Mouse (Mus musculus) limb, embryonic 12.5 days (tissue): ENCODE results near the gene Gm43720. TPM values are rescaled to one million over a fixed set of nuclear protein-coding genes. Genes with fewer than 3 reads are reported as not detected.

Experiments
- ATAC-seq: fragments of 200-750 bp; cut with Nextera tagmentation; 2 replicates; pipeline ENCODE4 v1.8.0; 2017; ENCODE audit warnings: low read depth, moderate TSS enrichment; ENCODE audit not compliant: insufficient number of reproducible peaks, insufficient read depth, low FRiP score, low TSS enrichment
- H3K27ac ChIP-seq: fragments of 300-500 bp; sonication (generic); 2 replicates; pipeline ENCODE4 v1.5.1; 2016; ENCODE audit warnings: mild to moderate bottlenecking, moderate library complexity
- H3K27me3 ChIP-seq: fragments of 300-500 bp; sonication (generic); 2 replicates; pipeline ENCODE4 v1.6.1; 2016; ENCODE audit warnings: mild to moderate bottlenecking, moderate library complexity
- H3K36me3 ChIP-seq: fragments of 300-500 bp; sonication (generic); 2 replicates; pipeline ENCODE4 v1.6.1; 2016; ENCODE audit warnings: mild to moderate bottlenecking, moderate library complexity
- H3K4me1 ChIP-seq: fragments of 300-500 bp; sonication (generic); replicated peaks from 2 replicates; pipeline ENCODE4 v1.6.1; 2016
- H3K4me2 ChIP-seq: fragments of 300-500 bp; sonication (generic); 2 replicates; pipeline ENCODE4 v1.6.1; 2016; ENCODE audit warnings: mild to moderate bottlenecking, moderate library complexity
- H3K4me3 ChIP-seq: fragments of 300-500 bp; sonication (generic); replicated peaks from 2 replicates; pipeline ENCODE4 v1.5.1; 2016; ENCODE audit warnings: mild to moderate bottlenecking
- H3K9ac ChIP-seq: fragments of 300-500 bp; sonication (generic); replicated peaks from 2 replicates; pipeline ENCODE4 v1.6.1; 2016; ENCODE audit warnings: mild to moderate bottlenecking, moderate library complexity
- H3K9me3 ChIP-seq: fragments of 300-500 bp; sonication (generic); 2 replicates; pipeline ENCODE4 v1.6.1; 2016; ENCODE audit warnings: mild to moderate bottlenecking, moderate library complexity
- WGBS: fragments of 180-500 bp; shearing (Covaris S2); methylation state at CpG from one replicate; pipeline ENCODE4 v1.1.7; 2016; 5-methylcytosine and 5-hydroxymethylcytosine counted together
- polyA plus RNA-seq: library from polyadenylated mRNA; unstranded; fragments of >200 nt; fragmentation: Nextera tagmentation; extraction: Ambion mirVana; gene quantifications from 2 replicates; pipeline ENCODE4 v1.2.1, GENCODE M21; 2016

The Gm43720 gene
- polyA plus RNA-seq, 1 experiment from 2014 or later: 0.25 TPM

DNA sequence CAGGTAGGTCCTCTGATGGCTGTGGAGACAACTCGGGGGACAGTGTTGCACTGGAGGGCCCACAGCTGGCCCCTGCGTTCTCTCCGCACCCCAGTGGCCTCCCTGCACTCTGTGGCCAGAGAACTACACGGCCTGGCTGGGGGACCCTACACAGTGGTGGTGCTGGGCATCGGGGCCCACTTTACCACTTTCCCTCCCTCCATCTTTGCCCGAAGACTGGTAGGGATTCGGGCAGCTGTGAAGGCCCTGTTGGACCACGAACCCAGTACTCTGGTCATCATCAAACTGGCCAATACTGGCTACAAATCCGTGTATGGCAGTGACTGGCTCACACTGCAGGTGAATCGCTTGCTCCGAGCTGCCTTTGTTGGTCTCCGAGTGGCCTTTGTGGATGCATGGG, 28.6 kb downstream of the Gm43720 start:
- Histone ChIP-seq H3K9ac (no peak overlapping the region), H3K4me1 (peaks cover 6% of the 10 kb centered on the region), H3K9me3 (no peaks in the 10 kb centered on the region), H3K4me2 (no peak overlapping the region), H3K36me3 (no peaks in the 10 kb centered on the region), H3K4me3 (no peak overlapping the region), H3K27me3 (no peaks in the 10 kb centered on the region), H3K27ac (no peak overlapping the region)
- WGBS: 83% methylated on average over 12 of the region's 12 CpGs
- ATAC-seq: no peak

DNA sequence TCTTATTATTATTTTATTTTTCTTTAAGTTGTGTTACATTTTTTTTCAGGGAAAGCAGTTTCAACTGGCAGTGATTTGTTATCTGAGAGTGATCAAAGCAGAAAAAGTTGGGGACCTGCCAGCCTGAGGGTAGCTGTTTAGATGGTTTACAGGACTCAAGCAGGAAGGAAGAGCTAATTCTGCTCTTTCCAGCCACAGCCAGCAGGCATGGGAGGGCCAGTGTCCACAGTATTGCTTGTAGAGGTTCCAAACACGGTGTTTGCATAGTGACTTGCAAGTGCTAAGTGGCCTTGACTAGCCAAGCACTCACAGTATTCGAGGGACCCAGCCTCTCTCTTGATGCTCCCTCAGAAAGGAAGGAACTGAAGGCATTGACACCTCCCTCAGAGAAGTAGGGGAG, 38.2 kb downstream of the Gm43720 start:
- 32% methylated on average over 2 of the region's 2 CpGs for WGBS
- Histone ChIP-seq H3K4me3 (no peak overlapping the region), H3K9ac (no peak overlapping the region), H3K4me2 (no peak overlapping the region), H3K27ac (no peak overlapping the region), H3K36me3 (no peaks in the 10 kb centered on the region), H3K27me3 (no peaks in the 10 kb centered on the region), H3K4me1 (no peaks in the 10 kb centered on the region), H3K9me3 (no peaks in the 10 kb centered on the region)
- no peak for ATAC-seq

DNA sequence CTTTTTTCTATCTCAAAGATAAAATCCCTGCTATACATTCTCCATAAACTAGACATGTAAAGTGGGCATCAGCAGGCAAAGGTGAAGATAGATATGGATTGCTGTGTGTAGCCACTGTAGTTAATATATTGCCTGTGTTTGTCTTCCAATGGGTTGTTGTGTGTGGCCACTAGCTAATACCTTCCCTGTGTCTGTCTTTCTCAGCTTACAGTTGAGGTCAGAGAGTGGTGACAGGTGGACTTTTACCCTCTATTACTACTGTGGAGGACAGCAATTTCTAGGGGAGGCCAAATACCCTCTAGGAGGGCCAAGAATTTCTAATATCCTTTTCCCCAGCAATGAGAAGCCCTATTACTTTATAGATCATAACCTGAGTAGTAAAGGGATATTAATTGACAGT, 45.5 kb downstream of the Gm43720 start:
- Histone ChIP-seq H3K36me3 (no peaks in the 10 kb centered on the region), H3K4me2 (no peak overlapping the region)
- ATAC-seq: no peak

DNA sequence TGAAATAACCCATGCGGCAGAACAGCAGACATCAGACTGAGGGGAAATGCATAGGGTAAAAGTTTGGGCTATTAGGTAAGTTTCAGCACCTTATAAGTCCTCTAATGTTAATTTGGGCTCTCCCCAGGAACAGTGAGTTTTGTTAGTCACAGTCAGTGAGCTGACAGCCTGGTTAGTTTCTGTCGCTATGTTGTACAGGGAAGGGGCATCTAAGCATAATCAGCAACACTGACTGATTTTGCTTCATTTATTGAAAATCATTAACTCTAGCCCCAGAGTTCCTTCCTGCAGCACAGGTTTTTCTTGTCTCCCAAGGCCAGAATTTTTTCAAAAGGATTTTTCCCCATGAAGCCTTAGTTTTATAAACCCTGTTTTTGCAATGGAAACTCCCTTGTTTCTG, 46.0 kb downstream of the Gm43720 start:
- no peak for ATAC-seq
- H3K4me1 ChIP-seq: no peaks in the 10 kb centered on the region
- H3K4me2 ChIP-seq: no peak overlapping the region
- no peak overlapping the region for H3K4me3 ChIP-seq
- H3K9me3 ChIP-seq: no peaks in the 10 kb centered on the region
- H3K36me3 ChIP-seq: no peaks in the 10 kb centered on the region
- H3K9ac ChIP-seq: no peak overlapping the region
- H3K27me3 ChIP-seq: no peaks in the 10 kb centered on the region
- no peak overlapping the region for H3K27ac ChIP-seq
- WGBS: 81% methylated on average over 2 of the region's 2 CpGs

More for the DNA sequence above, 45.5 kb downstream of the Gm43720 start:
- H3K9ac ChIP-seq: no peak overlapping the region
- no peaks in the 10 kb centered on the region for H3K27me3 ChIP-seq
- no peaks in the 10 kb centered on the region for H3K4me1 ChIP-seq
- no peak overlapping the region for H3K27ac ChIP-seq
- H3K4me3 ChIP-seq: no peak overlapping the region
- H3K9me3 ChIP-seq: no peaks in the 10 kb centered on the region

DNA sequence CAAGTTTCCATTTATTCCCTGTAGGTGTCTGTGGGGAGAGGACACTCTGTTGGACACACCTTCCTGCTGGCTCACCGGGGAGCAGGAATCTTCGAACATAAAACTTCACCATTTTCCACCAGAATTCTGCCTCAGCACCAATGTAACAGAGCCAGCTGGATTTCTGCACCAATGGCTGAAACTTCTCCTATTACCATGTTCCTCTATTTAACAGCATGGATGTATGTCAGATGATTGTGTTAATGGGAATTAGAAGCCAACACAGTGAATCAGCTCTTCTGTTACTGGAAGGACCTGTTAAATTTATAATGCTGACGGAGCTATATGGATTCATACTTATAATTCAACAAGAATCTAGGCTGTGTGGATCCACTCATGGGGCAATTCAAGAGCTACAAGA, 50.2 kb downstream of the Gm43720 start:
- no peaks in the 10 kb centered on the region for H3K27me3 ChIP-seq
- WGBS: 90% methylated on average over 3 of the region's 3 CpGs
- H3K4me2 ChIP-seq: no peak overlapping the region
- no peaks in the 10 kb centered on the region for H3K9me3 ChIP-seq
- H3K27ac ChIP-seq: no peak overlapping the region
- no peak for ATAC-seq
- no peaks in the 10 kb centered on the region for H3K4me1 ChIP-seq
- H3K9ac ChIP-seq: no peak overlapping the region
- H3K36me3 ChIP-seq: no peaks in the 10 kb centered on the region
- H3K4me3 ChIP-seq: no peak overlapping the region

DNA sequence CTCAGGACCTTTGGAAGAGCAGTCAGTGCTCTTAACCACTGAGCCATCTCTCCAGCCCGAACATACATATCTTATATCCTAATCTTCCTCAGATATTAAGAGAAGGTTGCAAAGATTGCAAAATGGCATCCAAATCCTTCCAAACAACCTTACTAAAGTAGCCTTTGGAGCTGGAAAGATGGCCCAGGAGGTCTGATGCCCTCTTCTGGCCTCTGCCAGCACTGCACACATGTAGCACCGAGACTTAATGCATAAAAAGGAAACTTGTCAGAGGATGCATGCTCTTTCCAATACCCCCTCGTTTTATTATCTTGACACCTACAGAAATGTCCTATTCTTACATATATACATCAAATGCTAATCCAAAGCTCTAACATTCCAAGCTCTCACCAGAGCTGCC, 51.7 kb downstream of the Gm43720 start:
- Histone ChIP-seq H3K27me3 (no peaks in the 10 kb centered on the region), H3K4me3 (no peak overlapping the region), H3K4me2 (no peak overlapping the region), H3K36me3 (no peaks in the 10 kb centered on the region), H3K4me1 (no peaks in the 10 kb centered on the region), H3K9ac (no peak overlapping the region), H3K9me3 (no peaks in the 10 kb centered on the region), H3K27ac (no peak overlapping the region)
- ATAC-seq: no peak
- 55% methylated on average over 3 of the region's 3 CpGs for WGBS

DNA sequence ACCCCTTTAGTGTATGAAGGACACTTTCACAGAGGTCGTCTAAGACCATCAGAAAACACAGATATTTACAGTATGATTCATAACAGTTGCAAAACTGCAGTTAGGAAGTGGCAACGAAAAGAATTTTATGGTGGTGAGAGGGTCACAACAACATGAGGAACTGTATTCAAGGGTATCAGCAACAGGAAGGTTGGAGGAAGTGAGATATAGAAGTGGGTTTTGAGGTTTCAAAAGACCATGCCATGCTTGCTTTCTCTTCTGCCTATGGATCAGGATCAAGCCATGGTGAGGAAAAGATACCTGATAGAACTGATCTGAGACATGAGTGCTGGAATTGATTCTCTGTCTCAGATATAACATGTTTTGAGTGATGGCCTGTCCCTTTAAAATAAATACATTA, 52.4 kb downstream of the Gm43720 start:
- Histone ChIP-seq H3K9me3 (no peaks in the 10 kb centered on the region), H3K36me3 (no peaks in the 10 kb centered on the region), H3K4me1 (no peaks in the 10 kb centered on the region), H3K4me3 (no peak overlapping the region), H3K27ac (no peak overlapping the region), H3K4me2 (no peak overlapping the region), H3K9ac (no peak overlapping the region), H3K27me3 (no peaks in the 10 kb centered on the region)
- WGBS: 80% methylated on average over 2 of the region's 2 CpGs
- no peak for ATAC-seq

DNA sequence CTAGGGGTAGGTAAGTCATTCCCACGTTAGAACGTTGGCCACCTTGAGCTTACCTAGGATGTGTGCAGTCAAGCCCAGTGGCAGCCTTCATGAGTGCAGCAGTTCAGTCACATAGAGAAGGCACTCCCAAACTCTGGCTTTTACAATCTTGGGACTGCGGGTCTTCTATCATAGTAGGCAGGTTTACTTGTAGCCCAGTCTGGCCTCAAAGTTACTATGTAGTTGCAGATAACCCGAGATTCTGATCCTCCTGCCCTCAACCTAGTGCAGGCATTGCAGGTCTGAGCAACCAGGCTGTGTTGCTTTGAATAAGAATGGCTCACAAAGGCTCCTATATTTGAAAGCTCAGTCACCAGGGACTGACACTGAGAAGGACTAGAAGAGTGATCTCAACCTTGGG, 53.3 kb downstream of the Gm43720 start:
- H3K4me1 ChIP-seq: no peaks in the 10 kb centered on the region
- H3K27ac ChIP-seq: no peak overlapping the region
- H3K9ac ChIP-seq: no peak overlapping the region
- no peaks in the 10 kb centered on the region for H3K9me3 ChIP-seq
- H3K27me3 ChIP-seq: no peaks in the 10 kb centered on the region
- no peak overlapping the region for H3K4me2 ChIP-seq
- H3K4me3 ChIP-seq: no peak overlapping the region
- H3K36me3 ChIP-seq: no peaks in the 10 kb centered on the region
- ATAC-seq: no peak
- 74% methylated on average over 4 of the region's 4 CpGs for WGBS

DNA sequence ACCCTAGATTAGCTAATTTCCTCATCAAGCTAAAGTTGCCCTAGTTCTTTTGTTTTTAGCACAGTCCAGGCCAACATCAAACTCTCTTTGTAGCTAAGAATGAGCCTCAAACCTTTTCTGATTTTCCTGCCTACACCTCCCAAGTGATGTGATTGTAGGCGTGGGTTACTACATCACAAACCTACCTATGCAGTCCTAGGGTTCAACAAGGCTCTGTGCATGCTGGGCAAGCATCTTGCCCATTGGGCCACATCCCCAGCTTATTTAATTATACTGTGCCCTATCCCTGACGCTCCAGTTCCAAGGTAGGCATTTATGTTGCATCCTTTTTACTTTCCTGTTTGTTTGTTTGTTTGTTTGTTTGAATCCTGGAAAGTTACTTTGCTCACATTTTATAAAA, 54.1 kb downstream of the Gm43720 start, which contains the start of gene Nxpe5:
Gene Nxpe5 (plus strand): TSS at position 199 of the 400 bp plus-strand sequence.
- Histone ChIP-seq H3K4me3 (no peak within 1 kb of the TSS), H3K36me3 (no peaks in the 10 kb centered on the region), H3K27me3 (no peaks in the 10 kb centered on the region), H3K27ac (no peak within 1 kb of the TSS), H3K4me2 (no peak within 1 kb of the TSS), H3K9me3 (no peaks in the 10 kb centered on the region), H3K4me1 (no peaks in the 10 kb centered on the region), H3K9ac (no peak within 1 kb of the TSS)
- ATAC-seq: no peak
- WGBS: 53% methylated on average over 2 of the region's 2 CpGs

DNA sequence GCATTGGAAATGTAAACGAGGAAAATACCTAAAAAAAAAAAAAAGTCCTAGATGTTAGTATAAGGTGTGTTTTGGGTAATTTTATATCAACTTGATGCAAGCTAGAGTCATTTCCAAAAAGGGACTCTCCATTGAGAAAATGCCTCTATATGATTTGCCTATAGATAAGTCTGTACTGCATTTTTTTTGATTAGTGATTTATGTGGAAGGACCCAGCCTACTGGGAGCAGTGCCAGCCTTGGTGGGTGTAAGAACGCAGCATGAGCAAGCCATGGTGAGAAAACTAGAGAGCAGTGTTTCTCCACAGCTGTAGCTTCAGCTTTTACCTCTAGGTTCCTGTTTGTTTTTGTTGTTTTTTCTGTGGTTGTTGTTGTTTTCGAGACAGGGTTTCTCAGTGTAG, 56.5 kb downstream of the Gm43720 start:
- H3K4me3 ChIP-seq: no peak overlapping the region
- H3K27me3 ChIP-seq: no peaks in the 10 kb centered on the region
- ATAC-seq: no peak
- no peaks in the 10 kb centered on the region for H3K9me3 ChIP-seq
- no peak overlapping the region for H3K4me2 ChIP-seq
- H3K4me1 ChIP-seq: no peaks in the 10 kb centered on the region
- WGBS: 68% methylated on average over 3 of the region's 3 CpGs
- H3K36me3 ChIP-seq: no peaks in the 10 kb centered on the region
- H3K9ac ChIP-seq: no peak overlapping the region
- no peak overlapping the region for H3K27ac ChIP-seq

DNA sequence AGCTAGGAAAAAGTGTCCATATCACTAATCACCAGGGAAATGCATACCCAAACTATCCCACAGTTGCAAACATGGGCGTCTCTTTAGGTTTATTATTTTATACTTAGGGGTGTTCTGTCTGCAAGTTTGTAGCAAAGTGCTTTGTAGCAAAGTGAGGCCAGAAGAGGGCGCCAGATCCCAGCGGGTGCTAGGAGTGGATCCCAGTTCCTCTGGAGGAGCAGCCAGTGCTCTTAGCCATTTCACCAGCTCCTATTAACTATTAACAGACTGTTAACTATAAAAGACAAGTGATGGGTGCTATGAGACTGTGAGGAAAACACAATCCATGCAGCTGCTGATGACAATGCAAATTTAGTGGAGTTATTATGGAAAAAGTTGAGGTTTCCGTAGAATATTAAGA, 57.6 kb downstream of the Gm43720 start:
- WGBS: 27% methylated on average over 4 of the region's 4 CpGs
- Histone ChIP-seq H3K4me1 (no peaks in the 10 kb centered on the region), H3K9me3 (peaks cover 7% of the 10 kb centered on the region; the same call in 1 of the 2 replicates), H3K4me2 (no peak overlapping the region), H3K36me3 (no peaks in the 10 kb centered on the region), H3K27me3 (no peaks in the 10 kb centered on the region), H3K27ac (no peak overlapping the region), H3K9ac (no peak overlapping the region), H3K4me3 (no peak overlapping the region)
- ATAC-seq: no peak

DNA sequence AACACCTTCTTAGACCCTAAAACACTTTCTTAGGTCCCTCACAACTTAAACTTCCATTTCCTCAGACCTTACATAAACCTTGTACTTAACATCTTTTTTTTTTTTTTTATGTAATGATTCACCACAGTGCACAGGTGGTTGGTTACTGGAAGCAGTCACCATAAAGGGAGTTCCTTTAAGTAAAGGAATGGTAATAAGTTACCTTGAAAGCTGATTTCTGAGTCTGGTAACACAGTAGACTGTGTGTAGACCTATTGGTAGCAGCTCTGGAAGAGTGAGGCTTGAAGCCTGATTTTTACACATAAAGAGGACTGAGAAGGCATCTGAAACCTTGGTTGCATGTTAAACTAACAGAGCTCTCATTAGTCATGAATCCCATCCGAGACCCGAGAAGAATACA, 59.9 kb downstream of the Gm43720 start:
- no peak for ATAC-seq
- Histone ChIP-seq H3K36me3 (no peaks in the 10 kb centered on the region), H3K27me3 (no peaks in the 10 kb centered on the region), H3K4me1 (no peaks in the 10 kb centered on the region), H3K4me3 (no peak overlapping the region), H3K4me2 (no peak overlapping the region), H3K9ac (no peak overlapping the region), H3K9me3 (peaks cover 29% of the 10 kb centered on the region), H3K27ac (no peak overlapping the region)
- 70% methylated on average over 2 of the region's 2 CpGs for WGBS
